Mouse (Mus musculus): Measurements from ENCODE around the gene Zfp69.

The Zfp69 gene

DNA sequence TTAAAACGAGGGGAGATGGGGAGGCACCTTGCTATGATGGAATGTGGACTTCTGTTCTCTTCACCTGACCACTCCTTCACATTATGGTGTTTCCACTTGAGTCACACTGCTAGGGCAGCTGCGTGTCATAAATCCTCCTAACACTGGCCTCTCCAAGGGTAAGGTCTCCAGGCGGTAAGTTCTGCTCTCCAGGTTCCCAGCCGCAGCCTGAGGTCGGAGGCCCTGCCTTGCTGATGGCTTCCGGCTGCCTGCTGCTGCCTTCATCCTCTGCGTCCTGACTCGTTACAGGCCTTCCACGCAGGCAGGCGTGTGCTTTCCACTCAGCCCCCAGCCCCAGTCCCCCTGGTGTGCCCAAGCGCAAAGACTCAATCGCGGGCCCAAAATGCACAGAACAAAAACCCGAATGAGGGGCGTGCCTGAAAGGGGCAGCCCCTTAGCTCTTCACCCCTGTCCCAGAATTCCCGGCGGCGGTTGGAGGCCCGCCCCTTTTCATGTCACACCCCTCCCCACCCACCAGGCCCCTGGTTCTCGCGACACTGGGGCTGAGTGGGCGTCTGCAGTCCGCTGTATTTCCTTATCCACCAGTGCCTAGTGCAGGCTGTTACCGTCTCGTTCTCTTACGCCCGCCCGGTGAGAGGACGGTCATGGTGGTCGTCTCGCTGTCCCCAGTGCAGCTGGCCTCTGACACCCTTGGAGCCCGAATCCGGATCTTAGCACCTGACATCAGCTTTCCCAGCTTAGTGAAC, 26.8 kb downstream of the Zfp69 start, which contains the start of gene Exo5:
Gene Exo5 (minus strand): TSS at position 464 of the 746 bp plus-strand sequence.
- peak; percentile 97 for DNase-seq

DNA sequence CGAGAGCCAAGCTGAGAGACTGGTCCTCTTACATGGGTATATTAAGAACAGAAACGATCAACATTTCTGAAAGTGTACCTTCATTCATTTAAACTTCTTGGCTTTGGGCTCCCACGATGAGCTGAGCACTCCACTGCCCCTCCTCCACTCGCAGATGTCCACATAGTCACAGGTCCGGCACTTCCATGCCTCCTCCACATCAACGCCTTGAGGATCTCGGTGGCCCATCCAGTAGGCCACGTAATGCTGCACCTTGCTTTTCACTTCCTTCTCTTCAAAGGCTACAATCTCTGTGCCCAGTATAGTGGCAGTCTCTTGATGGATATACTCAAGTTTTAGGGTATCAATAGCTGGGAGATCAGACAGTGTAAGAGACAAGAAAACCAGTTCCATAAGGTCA, 30.0 kb downstream of the Zfp69 start:
- DNase-seq = no peak

- DNase-seq = no peak
Observed at GRCm38 (mm10) chr4:120914501-120914900, 37.0 kb downstream of the Zfp69 start.

- DNase-seq = no peak
Observed at GRCm38 (mm10) chr4:120913861-120914260, 37.6 kb downstream of the Zfp69 start.

DNA sequence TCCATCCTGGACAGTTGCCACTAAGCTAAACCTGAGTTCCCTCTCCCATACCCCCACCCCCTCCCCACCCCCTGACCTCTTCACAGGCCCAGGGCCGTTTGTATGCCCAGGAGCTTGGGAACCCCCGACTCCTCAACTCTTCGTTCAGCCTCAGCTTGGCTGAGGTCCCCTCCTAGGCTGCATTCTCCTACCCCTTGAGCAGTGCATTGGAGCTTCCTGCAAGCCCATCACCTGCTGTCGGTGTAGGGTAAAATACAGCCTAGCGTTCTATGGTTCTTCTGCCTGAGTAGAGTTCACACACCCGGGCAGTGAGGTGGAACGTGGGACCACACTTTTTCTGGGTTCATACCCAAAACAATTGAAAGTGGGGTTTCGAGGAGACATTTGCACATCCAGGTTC, 38.1 kb downstream of the Zfp69 start:
- no peak for DNase-seq

- no peak for DNase-seq
Observed at GRCm38 (mm10) chr4:120912866-120913265, 38.6 kb downstream of the Zfp69 start.

- DNase-seq = no peak
Observed at GRCm38 (mm10) chr4:120911086-120911485, 40.4 kb downstream of the Zfp69 start.

DNA sequence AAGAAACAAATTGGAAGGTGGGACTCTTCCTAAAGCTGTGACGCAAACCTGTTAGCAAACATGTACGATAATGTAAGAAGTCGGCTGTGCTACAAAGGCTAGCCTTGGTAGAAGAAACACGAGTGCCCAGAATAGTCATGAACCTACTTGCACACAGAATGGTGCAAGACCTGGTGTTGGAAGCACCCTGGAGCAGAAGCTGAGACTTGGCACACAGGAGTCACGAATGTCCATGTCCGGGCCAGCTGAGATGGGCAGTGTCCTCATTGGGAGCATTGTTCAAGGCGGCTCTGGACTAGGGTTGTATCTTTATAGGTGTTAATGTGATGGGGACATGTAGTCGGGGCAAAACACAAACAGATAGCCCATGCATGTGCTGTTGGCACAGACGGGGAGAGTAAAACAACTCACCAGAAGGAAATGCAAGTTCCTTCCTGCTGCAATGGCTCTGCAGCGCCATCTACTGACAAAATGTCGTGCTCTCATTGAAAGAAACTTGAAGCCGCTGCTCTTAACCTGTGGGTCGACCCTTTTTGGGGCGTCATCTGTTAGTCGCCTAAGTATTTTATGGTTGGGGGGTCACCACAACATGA, 41.8 kb downstream of the Zfp69 start:
- peak; percentile 91 for DNase-seq

DNA sequence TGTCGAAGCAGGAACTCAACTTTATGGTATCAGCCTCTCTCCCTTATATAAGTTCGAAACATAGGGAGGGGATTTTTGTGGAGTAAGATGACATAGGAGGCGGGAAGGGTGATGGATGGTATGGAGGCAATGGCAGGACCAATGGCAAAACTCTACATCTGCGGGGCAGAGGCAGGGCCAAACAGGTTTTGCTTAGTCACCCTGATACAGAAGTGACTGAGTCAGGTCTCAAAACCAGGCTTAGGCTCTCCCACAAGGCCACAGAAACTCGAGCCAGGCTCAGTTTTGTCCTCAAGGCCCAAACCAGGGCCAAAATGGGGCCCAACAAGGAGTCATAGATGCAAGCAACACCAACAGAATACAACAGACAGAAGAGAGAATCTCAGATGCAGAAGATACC, 45.9 kb downstream of the Zfp69 start:
- no peak for DNase-seq

- DNase-seq = no peak
Observed at GRCm38 (mm10) chr4:120904533-120904932, 47.0 kb downstream of the Zfp69 start.

- no peak for DNase-seq
Observed at GRCm38 (mm10) chr4:120895810-120896584, 55.5 kb downstream of the Zfp69 start.

- no peak for DNase-seq
Observed at GRCm38 (mm10) chr4:120895226-120895625, 56.3 kb downstream of the Zfp69 start.

DNA sequence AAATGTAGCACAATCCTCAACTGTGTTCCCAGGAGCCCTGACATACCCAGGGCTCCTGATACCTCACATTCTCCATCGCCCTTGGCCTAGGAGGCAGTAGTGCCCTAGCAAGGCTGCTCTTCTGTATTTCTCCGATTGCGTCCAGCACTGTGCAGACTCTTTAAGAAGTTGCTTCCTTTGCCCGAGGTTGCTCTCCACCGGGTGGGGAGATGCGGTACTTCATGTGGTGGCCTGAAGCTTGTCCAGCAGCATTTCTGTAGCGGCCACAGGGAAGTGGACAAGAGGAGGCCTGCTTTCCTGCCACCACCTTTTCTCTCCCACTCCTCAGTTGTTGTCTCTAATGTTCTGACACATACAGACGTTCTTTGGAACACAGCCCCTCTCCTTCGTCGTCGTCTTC, 56.9 kb downstream of the Zfp69 start:
- no peak for DNase-seq

DNA sequence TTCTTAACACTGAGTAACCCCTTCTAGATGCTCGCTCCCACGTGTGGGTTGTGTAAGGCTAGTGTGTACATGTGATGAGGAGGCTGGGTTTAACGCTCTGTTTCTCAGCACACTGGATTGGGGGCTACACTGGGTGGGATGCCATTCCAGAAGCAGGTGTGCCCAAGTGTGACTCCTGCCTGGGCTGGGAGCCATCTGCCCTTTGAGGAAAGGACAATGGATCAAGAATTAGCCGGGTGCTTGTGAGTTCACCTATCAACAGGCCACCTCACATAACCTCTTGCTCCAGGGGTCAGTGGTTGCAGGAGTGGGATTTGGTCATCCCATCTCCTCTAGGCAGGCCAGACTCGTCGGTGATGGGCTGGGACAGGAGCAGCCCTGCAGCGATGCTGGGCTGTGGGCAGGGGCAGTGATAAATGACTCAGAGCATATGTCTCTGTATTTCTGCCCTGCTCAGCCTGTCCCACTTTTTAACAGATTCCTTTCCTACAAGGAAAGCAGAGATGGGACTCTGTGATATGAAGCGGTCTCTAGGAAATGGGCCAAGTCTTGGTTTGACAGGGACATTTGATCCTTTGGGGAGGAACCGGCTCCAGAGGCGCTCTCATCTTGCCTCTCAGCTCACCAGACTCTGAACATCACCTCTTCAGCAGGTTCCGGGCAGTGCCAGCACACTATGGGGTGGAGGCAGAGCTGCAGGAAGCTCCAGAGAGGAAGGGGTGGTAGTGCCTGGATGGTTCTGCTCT, 57.7 kb downstream of the Zfp69 start:
- DNase-seq = no peak

GRCm38 (mm10) chr4:120892516-120892915, 59.0 kb downstream of the Zfp69 start:
- no peak for DNase-seq

GRCm38 (mm10) chr4:120891960-120892359, 59.5 kb downstream of the Zfp69 start:
- no peak for DNase-seq

- DNase-seq = peak; percentile 84
Observed at GRCm38 (mm10) chr4:120890754-120891440, 60.6 kb downstream of the Zfp69 start.

DNA sequence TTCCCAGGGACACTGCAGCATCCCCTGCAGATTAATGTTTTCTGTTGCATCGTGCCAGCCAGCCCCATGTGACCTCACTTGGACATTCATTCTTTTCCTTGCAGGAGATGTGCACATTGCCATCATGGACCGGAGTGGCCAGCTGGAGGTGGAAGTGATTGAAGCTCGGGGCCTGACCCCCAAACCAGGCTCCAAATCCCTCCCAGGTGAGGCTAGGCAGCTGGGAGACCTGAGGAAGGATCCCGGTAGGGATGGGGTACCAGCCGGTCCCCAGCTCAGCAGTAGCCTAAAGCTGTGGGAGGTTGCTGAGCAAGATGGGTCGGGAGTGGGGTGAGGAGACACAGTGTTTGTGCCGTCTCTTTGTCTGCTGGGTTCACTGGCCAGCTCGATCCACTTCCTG, 62.6 kb downstream of the Zfp69 start:
- DNase-seq = no peak

DNA sequence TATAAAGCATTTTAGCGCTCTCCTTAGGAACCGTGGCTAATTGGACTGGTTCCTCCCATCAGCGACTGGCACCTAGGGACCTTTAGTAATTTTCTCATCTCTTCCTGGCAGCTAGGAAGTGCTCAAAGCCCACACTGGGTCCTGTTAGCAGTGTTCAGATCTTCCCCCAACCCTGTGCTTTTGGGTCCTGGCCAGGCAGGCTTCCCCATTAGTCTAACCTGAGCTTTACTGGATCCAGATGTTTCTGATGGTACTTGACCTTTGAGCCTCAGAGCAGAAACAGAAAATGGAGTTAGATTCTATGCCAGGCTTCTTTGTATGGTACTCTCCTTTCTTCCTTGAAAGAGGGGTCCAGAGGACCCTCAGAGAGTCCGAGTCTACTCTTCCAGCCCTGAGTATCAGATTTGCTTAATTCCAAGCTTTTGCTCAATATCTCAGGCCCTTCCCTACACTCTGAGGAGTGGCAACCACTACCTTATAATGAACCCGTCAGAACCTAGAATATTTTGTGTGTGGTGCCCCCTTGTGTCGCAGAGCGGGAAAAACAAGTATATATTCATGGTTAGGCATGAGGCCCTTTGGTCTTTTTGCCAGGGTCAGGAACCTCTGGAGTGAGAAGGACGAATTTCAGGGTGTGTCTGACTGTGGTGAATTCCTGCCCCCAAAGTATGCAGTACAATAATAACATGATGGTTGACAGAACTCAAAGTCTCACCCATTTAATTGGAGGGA, 64.0 kb downstream of the Zfp69 start:
- peak; percentile 75 for DNase-seq

DNA sequence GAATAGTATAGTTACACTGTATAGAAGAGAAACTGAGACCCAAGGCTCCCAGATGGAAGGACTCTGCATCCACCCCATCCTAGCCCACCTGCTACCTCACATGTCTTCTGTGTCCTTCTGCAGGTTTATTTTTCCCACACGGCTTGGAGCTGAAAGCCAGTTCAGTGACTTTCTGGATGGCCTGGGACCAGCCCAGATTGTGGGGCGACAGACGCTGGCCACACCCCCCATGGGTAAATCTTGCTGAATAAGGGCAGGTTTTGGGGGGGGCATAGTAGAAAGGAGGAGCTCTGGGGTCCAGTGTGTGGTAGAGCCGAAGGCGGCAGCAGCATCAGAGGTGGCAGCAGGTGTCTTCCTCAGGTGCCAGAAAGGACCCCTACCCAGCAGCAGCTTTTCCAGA, 64.7 kb downstream of the Zfp69 start:
- no peak for DNase-seq

DNA sequence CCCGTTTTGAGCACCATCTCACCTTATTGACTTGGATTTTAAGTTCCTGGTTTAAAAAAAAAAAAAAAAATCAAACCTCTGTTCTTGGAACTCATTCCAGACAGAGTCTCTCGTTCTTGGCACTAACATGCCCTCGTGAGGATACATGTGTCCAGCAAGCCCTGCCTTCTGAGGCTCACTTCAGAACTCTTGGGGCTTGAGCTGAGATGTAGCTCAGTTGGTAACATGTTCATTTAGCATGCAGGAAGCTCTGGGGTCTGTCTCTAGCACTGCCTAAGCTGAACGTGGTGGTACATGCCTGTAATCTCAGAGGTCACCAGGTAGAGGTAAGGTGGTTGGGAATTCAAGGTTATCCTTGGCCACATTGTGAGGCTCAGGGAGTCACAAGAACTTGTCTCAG, 65.4 kb downstream of the Zfp69 start:
- DNase-seq = no peak

Measured in retina, postnatal 1 day (tissue).